Mouse (Mus musculus) heart, embryonic 12.5 days (tissue): ENCODE results near the gene Spon1. TPM values are rescaled to one million over a fixed set of nuclear protein-coding genes. Genes with fewer than 3 reads are reported as not detected.

ENCODE experiments used
- ATAC-seq: fragments of 200-750 bp; cut with Nextera tagmentation; 2 replicates; pipeline ENCODE4 v1.8.0; 2017; ENCODE audit warnings: moderate TSS enrichment, moderate library complexity; ENCODE audit not compliant: insufficient number of reproducible peaks, low FRiP score
- H3K27ac ChIP-seq: fragments of 300-500 bp; sonication (generic); 2 replicates; pipeline ENCODE4 v1.5.1; 2016; ENCODE audit warnings: mild to moderate bottlenecking, moderate library complexity; ENCODE audit not compliant: poor library complexity, severe bottlenecking
- H3K27me3 ChIP-seq: fragments of 300-500 bp; sonication (generic); replicated peaks from 2 replicates; pipeline ENCODE4 v1.6.1; 2016; ENCODE audit warnings: mild to moderate bottlenecking, moderate library complexity
- H3K36me3 ChIP-seq: fragments of 300-500 bp; sonication (generic); 2 replicates; pipeline ENCODE4 v1.6.1; 2016; ENCODE audit warnings: mild to moderate bottlenecking, moderate library complexity
- H3K4me1 ChIP-seq: fragments of 300-500 bp; sonication (generic); replicated peaks from 2 replicates; pipeline ENCODE4 v1.6.1; 2016; ENCODE audit warnings: mild to moderate bottlenecking
- H3K4me2 ChIP-seq: fragments of 300-500 bp; sonication (generic); 2 replicates; pipeline ENCODE4 v1.6.1; 2016; ENCODE audit warnings: mild to moderate bottlenecking, moderate library complexity
- H3K4me3 ChIP-seq: fragments of 300-500 bp; sonication (generic); 2 replicates; pipeline ENCODE4 v1.5.1; 2016; ENCODE audit warnings: mild to moderate bottlenecking
- H3K9ac ChIP-seq: fragments of 300-500 bp; sonication (generic); 2 replicates; pipeline ENCODE4 v1.6.1; 2016; ENCODE audit warnings: mild to moderate bottlenecking, moderate library complexity
- H3K9me3 ChIP-seq: fragments of 300-500 bp; sonication (generic); replicated peaks from 2 replicates; pipeline ENCODE4 v1.6.1; 2016; ENCODE audit warnings: mild to moderate bottlenecking, moderate library complexity
- WGBS: fragments of 180-500 bp; shearing (Covaris S2); methylation state at CpG from one replicate; pipeline ENCODE4 v1.1.7; 2016; 5-methylcytosine and 5-hydroxymethylcytosine counted together
- polyA plus RNA-seq: library from polyadenylated mRNA; unstranded; fragments of >200 nt; fragmentation: Nextera tagmentation; extraction: Ambion mirVana; gene quantifications from 2 replicates; pipeline ENCODE4 v1.2.1, GENCODE M21; 2016

Spon1 gene
- polyA plus RNA-seq, 1 experiment from 2014 or later = 99.8 TPM

DNA sequence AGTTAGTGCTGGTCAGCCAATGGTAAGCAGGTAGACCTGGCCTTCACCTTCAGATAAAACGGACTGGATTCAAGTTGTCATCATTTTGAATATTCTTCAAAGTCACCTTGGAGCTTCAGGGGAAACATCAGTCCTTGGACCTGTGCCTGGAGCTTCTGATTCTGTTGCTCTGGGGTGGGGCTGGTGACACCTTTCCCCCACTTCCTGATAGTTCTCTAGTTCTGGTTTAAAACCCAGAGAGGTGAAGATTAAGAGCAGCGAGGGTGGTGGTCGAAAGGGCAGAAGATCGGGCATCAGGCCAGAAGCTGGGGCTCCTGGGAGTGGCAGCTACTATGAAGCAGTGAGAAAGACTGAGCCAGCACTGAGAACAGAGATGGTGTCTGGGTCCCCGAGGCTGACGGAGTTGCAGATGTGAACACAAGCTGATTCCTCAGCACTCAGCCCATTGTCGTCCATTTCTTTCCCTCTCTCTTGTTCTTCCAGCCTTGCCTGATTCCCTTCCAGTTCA is 51.1 kb downstream of the Spon1 start:
- Histone ChIP-seq H3K27ac (0 out of 2 replicates have a peak overlapping the region, but pooled peaks have one; percentile 73), H3K4me1 (peaks cover 61% of the 10 kb centered on the region), H3K27me3 (no peaks in the 10 kb centered on the region), H3K9ac (no peak overlapping the region), H3K9me3 (no peaks in the 10 kb centered on the region), H3K4me2 (0 out of 2 replicates have a peak overlapping the region, but pooled peaks have one; percentile 2), H3K36me3 (no peaks in the 10 kb centered on the region), H3K4me3 (no peak overlapping the region)
- 31% methylated on average over 7 of the region's 7 CpGs for WGBS
- ATAC-seq = no peak

- no peaks in the 10 kb centered on the region for H3K9me3 ChIP-seq
- 3% methylated on average over 6 of the region's 6 CpGs for WGBS
- H3K4me2 ChIP-seq = peak overlapping the region; percentile 37
- ATAC-seq = peak; percentile 51; the same call in 1 of the 2 replicates
- no peak overlapping the region for H3K9ac ChIP-seq
- no peaks in the 10 kb centered on the region for H3K27me3 ChIP-seq
- peak overlapping the region; percentile 73 for H3K27ac ChIP-seq
- peaks cover 65% of the 10 kb centered on the region for H3K4me1 ChIP-seq
- H3K36me3 ChIP-seq = no peaks in the 10 kb centered on the region
- H3K4me3 ChIP-seq = no peak overlapping the region
These were observed 52.3 kb downstream of the Spon1 start for GRCm38 (mm10) chr7:113818116-113818515.

DNA sequence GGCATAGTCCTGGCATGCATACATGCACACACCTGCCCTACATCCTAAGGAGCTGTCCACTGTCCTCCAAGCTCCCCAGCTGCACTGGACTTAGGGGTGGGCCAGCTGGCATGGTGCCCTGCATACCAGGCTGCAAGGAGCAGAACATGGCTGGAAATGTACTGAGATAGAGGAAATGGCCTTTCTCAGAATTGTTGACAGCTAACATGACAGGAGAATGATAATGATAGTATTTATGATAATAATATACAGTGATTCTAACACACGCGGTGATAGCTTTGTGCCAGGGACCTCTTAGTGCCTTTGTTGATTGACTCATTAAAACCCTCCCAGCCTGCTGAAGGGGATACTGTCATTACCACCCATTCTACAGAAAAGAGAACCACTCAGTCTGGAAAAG is 54.4 kb downstream of the Spon1 start:
- Histone ChIP-seq H3K9ac (no peak overlapping the region), H3K36me3 (no peaks in the 10 kb centered on the region), H3K4me3 (no peak overlapping the region), H3K27ac (peak overlapping the region; percentile 53; the same call in 1 of the 2 replicates), H3K9me3 (no peaks in the 10 kb centered on the region), H3K27me3 (no peaks in the 10 kb centered on the region), H3K4me1 (peaks cover 78% of the 10 kb centered on the region), H3K4me2 (no peak overlapping the region)
- WGBS = 20% methylated on average over 2 of the region's 2 CpGs
- ATAC-seq = peak; percentile 61

DNA sequence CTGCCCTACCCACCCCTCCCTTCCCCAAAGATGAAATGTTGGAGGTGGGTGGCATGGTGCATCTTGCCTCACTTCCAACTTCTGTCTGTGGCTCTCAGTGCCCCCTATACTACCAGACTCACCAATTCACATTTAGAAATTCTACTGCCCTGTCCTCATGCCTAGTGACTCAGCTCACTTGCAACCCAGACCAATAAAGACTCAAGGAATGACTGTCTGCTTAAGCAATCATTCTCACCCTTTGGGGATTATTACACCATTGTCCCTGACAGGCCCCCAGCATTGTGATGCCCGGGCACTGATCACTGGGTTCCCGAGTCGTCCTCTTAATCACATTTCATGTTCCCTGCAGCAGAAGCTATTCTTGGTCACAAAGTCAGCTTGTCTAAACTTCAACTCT is 57.2 kb downstream of the Spon1 start:
- 7% methylated on average over 3 of the region's 3 CpGs for WGBS
- H3K4me2 ChIP-seq = no peak overlapping the region
- no peaks in the 10 kb centered on the region for H3K9me3 ChIP-seq
- no peak for ATAC-seq
- no peaks in the 10 kb centered on the region for H3K27me3 ChIP-seq
- H3K36me3 ChIP-seq = no peaks in the 10 kb centered on the region
- no peak overlapping the region for H3K9ac ChIP-seq
- peak overlapping the region; percentile 47; the same call in 1 of the 2 replicates for H3K27ac ChIP-seq
- H3K4me1 ChIP-seq = peaks cover 78% of the 10 kb centered on the region
- H3K4me3 ChIP-seq = no peak overlapping the region

GRCm38 (mm10) chr7:113824651-113825050 is 58.9 kb downstream of the Spon1 start:
- Histone ChIP-seq H3K9me3 (no peaks in the 10 kb centered on the region), H3K9ac (no peak overlapping the region), H3K27me3 (no peaks in the 10 kb centered on the region), H3K36me3 (no peaks in the 10 kb centered on the region), H3K4me1 (peaks cover 70% of the 10 kb centered on the region), H3K4me2 (no peak overlapping the region), H3K4me3 (no peak overlapping the region), H3K27ac (no peak overlapping the region)
- WGBS = 87% methylated on average over 6 of the region's 6 CpGs
- no peak for ATAC-seq

DNA sequence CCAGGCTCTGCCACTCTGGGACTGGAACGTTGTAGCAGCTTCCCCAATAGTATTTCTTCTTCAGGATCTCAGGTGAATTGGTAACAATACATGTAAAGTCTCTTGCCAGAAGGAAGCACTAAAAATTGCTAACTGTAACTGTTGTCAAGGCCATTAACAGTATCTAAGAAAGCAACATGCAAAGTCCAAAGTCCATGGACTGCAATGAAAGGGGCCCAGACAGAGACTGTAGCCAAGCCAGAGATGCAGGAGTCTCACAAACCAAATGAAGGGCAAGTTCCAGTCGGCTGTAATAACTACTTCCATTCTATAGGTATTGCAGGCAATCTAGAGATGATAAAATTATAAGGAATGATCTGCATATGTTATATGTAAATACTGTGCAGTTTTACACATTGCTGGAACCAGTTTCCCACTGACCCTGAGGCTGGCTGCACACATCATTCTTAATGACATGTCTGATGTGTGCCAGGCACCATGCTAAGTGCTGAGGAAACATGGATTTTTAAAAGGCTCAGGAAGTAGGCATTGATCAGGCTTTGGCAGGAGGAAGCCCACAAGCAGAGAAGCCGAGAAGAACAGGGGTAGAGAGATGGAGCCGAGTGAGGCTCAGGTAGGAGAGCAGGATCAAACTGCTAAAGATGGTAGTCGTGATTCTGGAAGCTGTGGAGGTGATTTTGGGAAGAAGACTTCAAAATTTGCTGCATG is 59.9 kb downstream of the Spon1 start:
- 43% methylated on average over 5 of the region's 5 CpGs for WGBS
- Histone ChIP-seq H3K36me3 (no peaks in the 10 kb centered on the region), H3K9me3 (no peaks in the 10 kb centered on the region), H3K4me3 (no peak overlapping the region), H3K27ac (no peak overlapping the region), H3K9ac (no peak overlapping the region), H3K27me3 (no peaks in the 10 kb centered on the region), H3K4me1 (peaks cover 60% of the 10 kb centered on the region), H3K4me2 (no peak overlapping the region)
- ATAC-seq = no peak

DNA sequence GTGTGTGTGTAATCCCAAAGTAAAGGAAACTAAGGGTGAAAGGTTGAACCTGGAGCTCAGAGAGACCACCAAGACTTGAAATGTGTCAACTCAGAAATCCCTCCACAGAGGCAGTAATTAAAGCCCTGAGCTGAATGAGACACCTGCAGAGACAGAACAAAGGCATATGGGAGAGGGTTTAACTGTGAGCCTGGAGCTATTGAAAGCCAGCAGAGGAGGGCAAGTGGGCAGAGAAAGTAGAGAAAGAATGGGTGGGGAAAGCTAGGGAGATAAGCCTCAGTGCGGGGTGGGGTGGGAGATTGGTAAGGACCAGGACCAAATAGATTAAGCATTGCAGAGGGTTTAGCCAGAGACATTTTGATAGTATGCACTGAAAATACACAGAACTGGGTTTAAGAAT is 60.7 kb downstream of the Spon1 start:
- Histone ChIP-seq H3K4me3 (no peak overlapping the region), H3K4me1 (peaks cover 52% of the 10 kb centered on the region), H3K27ac (peak overlapping the region; percentile 32; the same call in 1 of the 2 replicates), H3K9ac (no peak overlapping the region), H3K9me3 (no peaks in the 10 kb centered on the region), H3K36me3 (no peaks in the 10 kb centered on the region), H3K27me3 (no peaks in the 10 kb centered on the region), H3K4me2 (0 out of 2 replicates have a peak overlapping the region, but pooled peaks have one; percentile 1)
- WGBS = 14% methylated on average over 1 of the region's 1 CpGs
- ATAC-seq = no peak

DNA sequence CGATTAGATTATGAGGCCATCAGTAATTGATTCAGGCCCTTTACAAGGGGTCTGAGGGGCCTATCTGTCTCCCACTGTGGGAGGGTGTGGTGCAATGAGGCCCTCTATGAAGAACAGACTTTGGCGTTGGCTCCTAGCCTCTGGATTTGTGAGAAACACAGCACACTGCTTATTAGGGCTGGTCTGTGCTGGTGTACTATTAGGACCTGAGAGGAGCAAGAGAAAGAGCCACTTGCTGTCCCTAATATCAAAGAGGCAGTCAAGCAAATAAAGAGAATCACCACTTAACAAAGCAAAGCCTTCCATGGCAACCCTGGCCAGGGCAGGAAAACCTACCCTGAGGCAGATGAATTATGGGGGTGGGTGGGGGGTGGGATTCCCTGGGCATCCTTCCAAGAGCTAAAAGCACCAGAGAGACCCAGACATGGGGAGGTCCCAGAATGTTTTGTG is 62.3 kb downstream of the Spon1 start:
- Histone ChIP-seq H3K4me1 (peaks cover 48% of the 10 kb centered on the region), H3K27ac (no peak overlapping the region), H3K9ac (no peak overlapping the region), H3K4me2 (no peak overlapping the region), H3K9me3 (no peaks in the 10 kb centered on the region), H3K27me3 (no peaks in the 10 kb centered on the region), H3K4me3 (no peak overlapping the region), H3K36me3 (0 out of 2 replicates have a peak, but pooled peaks cover under 1% of the 10 kb centered on the region)
- 45% methylated on average over 2 of the region's 2 CpGs for WGBS
- ATAC-seq = no peak

DNA sequence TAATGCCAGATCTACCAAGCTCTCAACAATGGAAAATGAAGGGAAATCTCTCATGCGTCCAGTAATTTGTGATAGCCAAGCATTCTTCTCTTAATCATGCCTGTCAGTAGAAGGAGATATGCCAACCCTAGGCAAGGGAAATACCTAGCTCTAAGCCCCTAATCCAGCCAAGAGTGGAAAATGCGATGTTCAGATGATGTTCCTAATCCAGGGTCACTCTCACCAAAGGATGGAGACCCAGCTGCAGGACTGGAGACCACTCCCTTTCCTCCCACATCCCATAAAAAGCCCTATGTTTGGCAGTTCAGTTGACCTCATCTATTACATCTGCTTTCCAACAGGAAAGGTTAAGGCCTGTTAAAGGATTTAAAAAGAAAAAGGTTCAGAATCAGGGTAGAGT is 62.8 kb downstream of the Spon1 start:
- peaks cover 44% of the 10 kb centered on the region for H3K4me1 ChIP-seq
- no peak overlapping the region for H3K27ac ChIP-seq
- H3K27me3 ChIP-seq = no peaks in the 10 kb centered on the region
- ATAC-seq = no peak
- H3K36me3 ChIP-seq = peaks cover 4% of the 10 kb centered on the region; the same call in 1 of the 2 replicates
- 60% methylated on average over 2 of the region's 2 CpGs for WGBS
- H3K4me3 ChIP-seq = no peak overlapping the region
- peaks cover 3% of the 10 kb centered on the region for H3K9me3 ChIP-seq
- no peak overlapping the region for H3K4me2 ChIP-seq
- no peak overlapping the region for H3K9ac ChIP-seq

- no peak overlapping the region for H3K4me3 ChIP-seq
- no peak overlapping the region for H3K27ac ChIP-seq
- no peak overlapping the region for H3K4me2 ChIP-seq
- no peaks in the 10 kb centered on the region for H3K27me3 ChIP-seq
- WGBS = 86% methylated on average over 4 of the region's 4 CpGs
- H3K36me3 ChIP-seq = peaks cover 11% of the 10 kb centered on the region; the same call in 1 of the 2 replicates
- 0 out of 2 replicates have a peak, but pooled peaks cover 3% of the 10 kb centered on the region for H3K4me1 ChIP-seq
- no peak for ATAC-seq
- H3K9ac ChIP-seq = no peak overlapping the region
- H3K9me3 ChIP-seq = peaks cover 3% of the 10 kb centered on the region
These were observed 71.4 kb downstream of the Spon1 start for GRCm38 (mm10) chr7:113837151-113837550.

- no peak overlapping the region for H3K9ac ChIP-seq
- 0 out of 2 replicates have a peak, but pooled peaks cover 3% of the 10 kb centered on the region for H3K4me1 ChIP-seq
- H3K36me3 ChIP-seq = peaks cover 7% of the 10 kb centered on the region; the same call in 1 of the 2 replicates
- no peak overlapping the region for H3K4me3 ChIP-seq
- ATAC-seq = no peak
- no peaks in the 10 kb centered on the region for H3K9me3 ChIP-seq
- no peaks in the 10 kb centered on the region for H3K27me3 ChIP-seq
- H3K27ac ChIP-seq = no peak overlapping the region
- 87% methylated on average over 8 of the region's 8 CpGs for WGBS
- H3K4me2 ChIP-seq = no peak overlapping the region
These were observed 73.6 kb downstream of the Spon1 start for GRCm38 (mm10) chr7:113839431-113839830.
